Mouse (Mus musculus) midbrain, embryonic 14.5 days (tissue): ENCODE data around the gene Rac3. TPM values are rescaled to one million over a fixed set of nuclear protein-coding genes. Genes with fewer than 3 reads are reported as not detected.
"Not testable (repeated sequence)": the region's sequence is repeated elsewhere in the genome, so short reads cannot be mapped to it uniquely, and the experiment has no call there.

Source experiments
- ATAC-seq: fragments of 200-750 bp; cut with Nextera tagmentation; 2 replicates; pipeline ENCODE4 v1.8.0; 2017; ENCODE audit warnings: moderate number of reproducible peaks, moderate library complexity; ENCODE audit not compliant: low FRiP score, low TSS enrichment
- DNase-seq: peaks from one replicate; pipeline ENCODE4 v3.0.0-alpha.2; 2015
- H3K27ac ChIP-seq: fragments of 300-500 bp; sonication (generic); replicated peaks from 2 replicates; pipeline ENCODE4 v1.5.1; 2014; ENCODE audit warnings: mild to moderate bottlenecking, low read depth, low read length, moderate library complexity
- H3K27me3 ChIP-seq: fragments of 300-500 bp; sonication (generic); 2 replicates; pipeline ENCODE4 v1.6.1; 2014; ENCODE audit warnings: low read length, control low read depth, mixed read lengths; ENCODE audit not compliant: control insufficient read depth, insufficient read depth
- H3K36me3 ChIP-seq: fragments of 300-500 bp; sonication (generic); 2 replicates; pipeline ENCODE4 v1.6.1; 2014; ENCODE audit warnings: low read length, control low read depth; ENCODE audit not compliant: control insufficient read depth, insufficient read depth
- H3K4me1 ChIP-seq: fragments of 300-500 bp; sonication (generic); 2 replicates; pipeline ENCODE4 v1.6.1; 2014; ENCODE audit warnings: mild to moderate bottlenecking, antibody characterized with exemption, low read length, control low read depth; ENCODE audit not compliant: control insufficient read depth, insufficient read depth
- H3K4me2 ChIP-seq: fragments of 300-500 bp; sonication (generic); 2 replicates; pipeline ENCODE4 v1.6.1; 2014; ENCODE audit warnings: mild to moderate bottlenecking, low read length, moderate library complexity
- H3K4me3 ChIP-seq: fragments of 300-500 bp; sonication (generic); replicated peaks from 2 replicates; pipeline ENCODE4 v1.5.1; 2014; ENCODE audit warnings: low read depth, low read length
- H3K9ac ChIP-seq: fragments of 300-500 bp; sonication (generic); replicated peaks from 2 replicates; pipeline ENCODE4 v1.6.1; 2014; ENCODE audit warnings: mild to moderate bottlenecking, low read length, moderate library complexity
- H3K9me3 ChIP-seq: fragments of 300-500 bp; sonication (generic); 2 replicates; pipeline ENCODE4 v1.6.1; 2016; ENCODE audit warnings: low read length, control low read depth, mixed read lengths; ENCODE audit not compliant: control insufficient read depth
- WGBS: fragments of 180-500 bp; shearing (Covaris S2); extraction: QIAGEN DNeasy Blood & Tissue Kit; methylation state at CpG from one replicate; pipeline ENCODE4 v1.1.7; 2014; 5-methylcytosine and 5-hydroxymethylcytosine counted together
- polyA plus RNA-seq: library from polyadenylated mRNA; unstranded; fragments of >200 nt; fragmentation: Nextera tagmentation; extraction: Ambion mirVana; gene quantifications from 2 replicates; pipeline ENCODE4 v1.2.1, GENCODE M21; 2014

The Rac3 gene
- polyA plus RNA-seq, 1 experiment from 2014 or later: 113 TPM

DNA sequence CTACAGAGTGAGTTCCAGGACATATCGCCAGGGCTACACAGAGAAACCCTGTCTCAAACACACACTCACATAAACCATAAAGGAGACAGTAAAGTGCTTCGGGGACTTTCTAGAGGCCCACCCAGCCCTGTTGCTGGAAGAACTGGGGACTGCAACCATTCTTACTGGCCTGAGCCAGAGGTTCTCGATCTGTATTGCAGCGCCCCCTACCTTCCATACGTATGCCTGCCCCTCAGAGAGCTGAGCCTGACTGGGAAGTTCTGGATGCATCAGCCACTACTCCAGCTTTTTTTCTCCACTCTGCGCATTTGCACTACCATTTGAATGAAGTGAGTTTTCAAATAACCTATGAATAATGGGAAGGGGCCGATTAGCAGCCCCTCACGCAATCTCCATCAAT, 28.2 kb downstream of the Rac3 start:
- H3K36me3 ChIP-seq: no peaks in the 10 kb centered on the region
- H3K27ac ChIP-seq: no peak overlapping the region
- no peaks in the 10 kb centered on the region for H3K4me1 ChIP-seq
- peak; percentile 25 for DNase-seq
- H3K4me2 ChIP-seq: no peak overlapping the region
- ATAC-seq: no peak
- H3K27me3 ChIP-seq: no peaks in the 10 kb centered on the region
- no peaks in the 10 kb centered on the region for H3K9me3 ChIP-seq
- H3K9ac ChIP-seq: no peak overlapping the region
- no peak overlapping the region for H3K4me3 ChIP-seq
- WGBS: 61% methylated on average over 8 of the region's 8 CpGs

GRCm38 (mm10) chr11:120751606-120752005, 30.3 kb downstream of the Rac3 start:
- Histone ChIP-seq H3K4me3 (no peak overlapping the region), H3K36me3 (no peaks in the 10 kb centered on the region), H3K9me3 (no peaks in the 10 kb centered on the region), H3K9ac (no peak overlapping the region), H3K27me3 (no peaks in the 10 kb centered on the region), H3K4me2 (no peak overlapping the region), H3K4me1 (no peaks in the 10 kb centered on the region), H3K27ac (no peak overlapping the region)
- 72% methylated on average over 4 of the region's 4 CpGs for WGBS
- no peak for ATAC-seq
- no peak for DNase-seq

DNA sequence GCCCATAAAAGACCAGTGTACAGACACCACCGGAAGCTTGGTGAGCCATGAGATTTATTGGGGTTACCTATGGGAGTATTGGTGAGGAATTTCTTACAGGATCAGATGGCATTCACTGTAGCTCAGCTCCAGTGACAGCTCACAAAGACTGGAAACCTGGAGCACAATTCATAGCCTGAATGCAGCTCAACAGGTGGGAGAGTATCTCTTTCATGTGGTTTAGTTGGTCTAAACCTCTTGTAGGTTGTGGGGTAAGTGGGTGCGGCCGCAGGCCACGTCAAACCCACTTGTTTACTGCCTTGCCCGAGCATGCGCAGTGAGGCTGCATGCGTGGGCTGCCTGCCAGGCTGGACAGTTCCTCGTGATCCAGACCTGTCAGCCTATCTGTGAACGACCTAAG, 39.0 kb downstream of the Rac3 start:
- Histone ChIP-seq H3K4me2 (no peak overlapping the region), H3K4me1 (no peaks in the 10 kb centered on the region), H3K4me3 (no peak overlapping the region), H3K27me3 (peaks cover 5% of the 10 kb centered on the region; the same call in 1 of the 2 replicates), H3K9me3 (peaks cover 3% of the 10 kb centered on the region; the same call in 1 of the 2 replicates), H3K9ac (no peak overlapping the region), H3K36me3 (no peaks in the 10 kb centered on the region), H3K27ac (no peak overlapping the region)
- no peak for DNase-seq
- ATAC-seq: no peak
- WGBS: 94% methylated on average over 9 of the region's 9 CpGs

- Histone ChIP-seq H3K27me3 (peaks cover 5% of the 10 kb centered on the region; the same call in 1 of the 2 replicates), H3K4me3 (no peak overlapping the region), H3K27ac (no peak overlapping the region), H3K4me2 (no peak overlapping the region), H3K36me3 (no peaks in the 10 kb centered on the region), H3K4me1 (no peaks in the 10 kb centered on the region), H3K9ac (no peak overlapping the region), H3K9me3 (peaks cover 3% of the 10 kb centered on the region; the same call in 1 of the 2 replicates)
- DNase-seq (no peak), ATAC-seq (no peak)
- 77% methylated on average over 14 of the region's 14 CpGs for WGBS
Observed at GRCm38 (mm10) chr11:120761811-120762671, 40.8 kb downstream of the Rac3 start.

DNA sequence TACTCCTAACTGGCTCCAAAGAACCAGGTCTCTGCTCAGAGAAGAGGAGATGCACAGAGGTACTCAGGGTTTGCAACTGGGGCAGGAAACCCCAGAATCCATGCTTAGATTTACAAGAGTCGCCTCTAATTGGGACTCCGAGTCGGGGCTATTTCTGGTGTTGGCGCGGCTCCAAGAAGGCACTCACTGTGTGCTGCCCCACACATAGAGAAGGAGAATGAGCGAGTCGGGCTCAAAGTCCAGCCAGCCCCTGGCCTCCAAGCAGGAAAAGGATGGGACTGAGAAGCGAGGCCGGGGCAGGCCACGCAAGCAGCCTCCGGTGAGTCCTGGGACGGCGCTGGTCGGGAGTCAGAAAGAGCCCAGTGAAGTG, 41.4 kb downstream of the Rac3 start, which contains the start of gene Hmga1b:
Gene Hmga1b (plus strand): TSS at position 123 of the 370 bp plus-strand sequence.
- not testable (repeated sequence) for H3K4me3 ChIP-seq, H3K9ac ChIP-seq, H3K27me3 ChIP-seq, H3K36me3 ChIP-seq, DNase-seq, H3K27ac ChIP-seq, H3K4me1 ChIP-seq, H3K9me3 ChIP-seq, ATAC-seq, H3K4me2 ChIP-seq
- WGBS: 20% methylated on average over 14 of the region's 14 CpGs

DNA sequence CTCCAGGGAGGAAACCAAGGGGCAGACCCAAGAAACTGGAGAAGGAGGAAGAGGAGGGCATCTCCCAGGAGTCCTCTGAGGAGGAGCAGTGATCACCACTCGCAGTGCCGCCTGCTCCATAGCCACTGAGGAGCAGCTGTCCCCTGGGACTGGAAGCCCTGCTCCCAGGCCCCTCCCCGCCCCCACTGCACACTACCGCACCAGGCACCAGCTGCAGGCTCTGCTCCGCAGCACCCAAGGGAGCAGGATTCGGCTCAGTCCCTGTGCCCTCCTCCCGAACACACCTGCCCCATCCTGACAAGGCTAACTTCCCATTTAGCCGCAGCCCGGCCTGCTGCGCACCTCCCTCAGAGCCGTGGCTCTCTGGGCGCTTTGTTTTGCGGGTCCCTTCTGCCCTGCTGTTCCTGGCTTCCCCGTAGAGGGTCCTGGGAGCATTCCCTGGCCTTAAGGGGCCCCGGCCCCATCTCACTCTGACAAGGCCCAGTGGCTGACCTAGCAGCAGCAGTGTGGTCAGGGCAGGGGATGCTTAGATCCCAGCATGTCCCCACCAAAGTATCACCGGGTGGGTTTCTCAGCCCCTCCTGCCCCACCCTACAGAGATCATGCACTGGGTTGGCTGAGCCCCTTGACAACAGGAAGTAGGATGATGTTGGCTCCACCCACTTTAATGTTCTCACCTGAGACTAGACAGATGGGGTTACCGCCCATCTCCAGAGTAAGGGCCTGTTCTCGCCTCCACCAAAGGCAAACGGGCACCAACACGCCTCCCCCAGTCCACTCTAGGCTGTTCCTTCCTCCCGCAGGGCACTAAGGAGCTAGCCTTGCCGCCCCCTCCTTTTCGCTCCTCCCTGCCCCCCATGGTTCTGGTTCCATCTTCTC, 42.1 kb downstream of the Rac3 start:
- H3K4me1 ChIP-seq, ATAC-seq, H3K4me2 ChIP-seq, H3K9ac ChIP-seq, H3K36me3 ChIP-seq, DNase-seq, H3K27ac ChIP-seq, H3K4me3 ChIP-seq, H3K9me3 ChIP-seq, H3K27me3 ChIP-seq: not testable (repeated sequence)
- 6% methylated on average over 8 of the region's 23 CpGs for WGBS

- DNase-seq, H3K36me3 ChIP-seq, H3K9me3 ChIP-seq, H3K27me3 ChIP-seq, H3K4me3 ChIP-seq, H3K4me1 ChIP-seq, ATAC-seq, H3K4me2 ChIP-seq, H3K27ac ChIP-seq, H3K9ac ChIP-seq: not testable (repeated sequence)
- WGBS: 79% methylated on average over 4 of the region's 7 CpGs
Observed at GRCm38 (mm10) chr11:120767023-120767422, 45.8 kb downstream of the Rac3 start.

GRCm38 (mm10) chr11:120768206-120768605, 46.9 kb downstream of the Rac3 start:
- no peak overlapping the region for H3K9ac ChIP-seq
- no peak overlapping the region for H3K4me2 ChIP-seq
- H3K36me3 ChIP-seq: no peaks in the 10 kb centered on the region
- H3K4me3 ChIP-seq: no peak overlapping the region
- H3K27me3 ChIP-seq: no peaks in the 10 kb centered on the region
- no peaks in the 10 kb centered on the region for H3K4me1 ChIP-seq
- DNase-seq (no peak), ATAC-seq (no peak)
- no peak overlapping the region for H3K27ac ChIP-seq
- no peaks in the 10 kb centered on the region for H3K9me3 ChIP-seq
- WGBS: 68% methylated on average over 1 of the region's 1 CpGs
